Mouse (Mus musculus): ENCODE measurements around the gene Cyp26b1. TPM values are rescaled to one million over a fixed set of nuclear protein-coding genes. Genes with fewer than 3 reads are reported as not detected.
A peak's percentile ranks its signal among the peaks of the same experiment; 100 is the strongest.

Gene Cyp26b1
- polyA plus RNA-seq, 1 experiment from 2014 or later: 6.9 TPM

DNA sequence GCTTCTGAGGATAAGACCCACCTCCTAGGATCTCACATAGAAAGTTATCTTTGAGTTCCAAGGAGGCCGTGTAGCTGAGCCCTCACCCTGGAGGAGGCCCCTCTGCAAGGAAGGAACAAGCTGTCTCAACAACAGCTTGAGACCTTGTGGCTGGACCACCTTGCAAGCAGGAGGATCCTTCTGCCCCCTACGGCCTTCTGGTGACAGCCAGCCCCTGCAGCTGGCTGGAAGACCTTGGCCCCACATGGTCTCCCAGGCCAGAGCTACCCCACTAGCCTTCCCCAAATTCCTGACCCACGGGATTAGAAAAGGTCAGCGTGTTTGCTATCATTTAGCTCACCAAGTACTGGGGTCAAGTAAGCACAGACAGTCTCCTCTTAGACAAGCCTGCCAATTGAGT, 30.8 kb downstream of the Cyp26b1 start:
- Histone ChIP-seq H3K4me1 (ENCODE audit: control insufficient read depth, insufficient read depth, low read length) (no peaks in the 10 kb centered on the region), H3K27me3 (replicated peaks; ENCODE audit: control insufficient read depth, insufficient read depth, low read length) (no peaks in the 10 kb centered on the region), H3K4me2 (ENCODE audit: low read depth, low read length) (no peak overlapping the region), H3K9ac (ENCODE audit: low read depth, low read length) (no peak overlapping the region), H3K36me3 (ENCODE audit: control insufficient read depth, insufficient read depth, low read length) (no peaks in the 10 kb centered on the region), H3K4me3 (ENCODE audit: low read depth, low read length) (no peak overlapping the region), H3K27ac (replicated peaks; ENCODE audit: low read depth, low read length) (no peak overlapping the region), H3K9me3 (ENCODE audit: control insufficient read depth, low read length) (no peaks in the 10 kb centered on the region; the same call in 1 of the 2 replicates)
- no peak for DNase-seq (ENCODE audit: low spot score)
- WGBS: 36% methylated on average over 4 of the region's 4 CpGs
- no peak for ATAC-seq (ENCODE audit: low read depth)

DNA sequence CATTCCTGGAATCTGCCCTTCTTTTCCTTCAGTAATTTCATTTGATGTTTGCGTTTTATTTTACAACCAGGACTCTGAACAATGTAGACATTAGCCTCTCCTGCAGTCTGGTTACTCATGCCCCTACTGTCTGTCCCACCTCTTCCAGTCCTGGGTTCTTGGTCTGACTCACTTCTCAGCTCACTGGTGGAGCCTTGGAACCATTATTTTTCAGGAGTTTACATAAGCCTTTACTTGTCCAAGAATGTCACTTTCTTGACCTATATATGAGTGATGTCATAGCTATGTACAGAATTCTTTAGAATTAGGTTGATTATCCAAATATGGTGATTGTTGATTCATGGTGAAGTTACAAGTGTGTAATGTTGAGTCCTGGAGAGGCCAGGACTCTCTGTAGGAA, 32.5 kb downstream of the Cyp26b1 start:
- Histone ChIP-seq H3K27ac (replicated peaks; ENCODE audit: low read depth, low read length) (no peak overlapping the region), H3K9ac (ENCODE audit: low read depth, low read length) (no peak overlapping the region), H3K4me2 (ENCODE audit: low read depth, low read length) (no peak overlapping the region), H3K4me1 (ENCODE audit: control insufficient read depth, insufficient read depth, low read length) (no peaks in the 10 kb centered on the region), H3K36me3 (ENCODE audit: control insufficient read depth, insufficient read depth, low read length) (no peaks in the 10 kb centered on the region), H3K27me3 (replicated peaks; ENCODE audit: control insufficient read depth, insufficient read depth, low read length) (no peaks in the 10 kb centered on the region), H3K4me3 (ENCODE audit: low read depth, low read length) (no peak overlapping the region), H3K9me3 (ENCODE audit: control insufficient read depth, low read length) (no peaks in the 10 kb centered on the region; the same call in 1 of the 2 replicates)
- no peak for ATAC-seq (ENCODE audit: low read depth)
- DNase-seq (ENCODE audit: low spot score): no peak
- 64% methylated on average over 1 of the region's 1 CpGs for WGBS

DNA sequence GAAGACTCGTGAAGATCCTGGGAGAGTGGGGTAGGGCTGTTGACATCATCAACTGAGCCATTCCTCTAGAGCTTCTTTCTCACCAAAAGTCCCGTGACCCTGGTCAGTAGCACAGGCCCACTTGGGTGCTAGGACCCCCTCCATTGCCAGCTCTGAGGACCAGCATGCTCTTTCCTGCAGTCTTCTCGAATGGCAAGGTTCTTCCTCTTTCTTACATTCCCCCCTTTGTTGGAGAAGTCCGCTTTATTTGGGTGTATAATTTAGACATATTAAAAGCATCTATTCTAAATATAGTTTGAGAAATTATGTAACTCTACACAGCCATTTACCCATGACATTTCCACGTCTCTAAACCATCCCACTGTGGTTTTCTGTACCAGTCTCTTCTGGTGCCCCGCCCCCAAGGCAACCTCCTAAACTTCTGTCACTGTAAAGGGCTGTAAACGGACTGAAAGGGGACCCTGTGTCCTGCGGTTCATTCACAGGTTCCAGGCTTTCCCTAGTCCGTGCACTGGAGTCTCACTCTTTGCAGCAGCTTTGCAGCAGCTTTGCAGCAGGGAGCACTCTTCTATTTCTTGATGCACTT, 43.8 kb downstream of the Cyp26b1 start:
- no peak for ATAC-seq (ENCODE audit: low read depth)
- Histone ChIP-seq H3K36me3 (ENCODE audit: control insufficient read depth, insufficient read depth, low read length) (no peaks in the 10 kb centered on the region), H3K27me3 (replicated peaks; ENCODE audit: control insufficient read depth, insufficient read depth, low read length) (no peaks in the 10 kb centered on the region), H3K4me2 (ENCODE audit: low read depth, low read length) (no peak overlapping the region), H3K9me3 (ENCODE audit: control insufficient read depth, low read length) (no peaks in the 10 kb centered on the region), H3K4me1 (ENCODE audit: control insufficient read depth, insufficient read depth, low read length) (no peaks in the 10 kb centered on the region; the same call in 1 of the 2 replicates), H3K27ac (replicated peaks; ENCODE audit: low read depth, low read length) (no peak overlapping the region), H3K4me3 (ENCODE audit: low read depth, low read length) (no peak overlapping the region), H3K9ac (ENCODE audit: low read depth, low read length) (no peak overlapping the region)
- WGBS: 61% methylated on average over 9 of the region's 9 CpGs
- DNase-seq (ENCODE audit: low spot score): no peak

DNA sequence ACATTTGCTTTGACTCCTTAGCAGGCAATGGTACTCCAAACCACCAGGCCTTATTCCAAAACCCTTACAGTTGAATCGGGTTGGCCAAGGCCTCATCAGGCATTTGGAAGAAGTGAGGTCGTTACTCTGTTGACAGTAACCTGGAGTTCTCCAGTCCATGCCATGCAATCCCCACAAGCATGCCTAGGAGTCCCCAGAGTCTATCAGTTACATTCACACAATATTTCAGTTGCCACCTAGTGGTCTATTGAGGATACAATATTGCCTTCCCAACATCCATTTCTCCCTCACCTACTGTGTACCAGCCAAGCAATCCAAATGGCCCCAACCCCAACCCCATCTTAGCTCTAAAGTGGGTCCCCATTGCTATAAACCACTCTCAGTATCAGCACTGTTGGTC, 48.3 kb downstream of the Cyp26b1 start:
- Histone ChIP-seq H3K27ac (replicated peaks; ENCODE audit: low read depth, low read length) (no peak overlapping the region), H3K9ac (ENCODE audit: low read depth, low read length) (no peak overlapping the region), H3K4me3 (ENCODE audit: low read depth, low read length) (no peak overlapping the region), H3K4me1 (ENCODE audit: control insufficient read depth, insufficient read depth, low read length) (no peaks in the 10 kb centered on the region; the same call in 1 of the 2 replicates), H3K36me3 (ENCODE audit: control insufficient read depth, insufficient read depth, low read length) (no peaks in the 10 kb centered on the region), H3K9me3 (ENCODE audit: control insufficient read depth, low read length) (no peaks in the 10 kb centered on the region), H3K4me2 (ENCODE audit: low read depth, low read length) (no peak overlapping the region), H3K27me3 (replicated peaks; ENCODE audit: control insufficient read depth, insufficient read depth, low read length) (no peaks in the 10 kb centered on the region)
- ATAC-seq (ENCODE audit: low read depth) (no peak), DNase-seq (ENCODE audit: low spot score) (no peak)
- 67% methylated on average over 2 of the region's 2 CpGs for WGBS

DNA sequence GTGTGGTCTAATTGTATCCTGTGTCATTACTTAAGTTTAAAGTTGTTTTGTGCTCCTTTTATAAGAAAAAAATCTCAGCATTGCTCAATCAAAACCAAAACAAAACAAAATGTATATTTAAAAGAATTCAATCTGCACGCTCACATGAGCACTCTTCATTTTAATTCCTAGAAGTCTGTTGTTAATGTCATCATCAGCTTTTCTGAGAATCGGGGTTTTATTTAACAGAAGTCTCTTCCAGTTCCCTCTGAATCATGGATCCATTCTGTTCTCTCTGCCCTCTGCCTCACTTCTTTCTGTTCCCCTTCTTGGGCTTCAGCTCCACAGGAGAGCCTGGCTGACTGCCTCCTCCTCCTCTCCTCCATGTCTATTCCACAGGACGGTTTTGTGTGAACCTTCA, 49.3 kb downstream of the Cyp26b1 start:
- 66% methylated on average over 3 of the region's 3 CpGs for WGBS
- Histone ChIP-seq H3K9ac (ENCODE audit: low read depth, low read length) (no peak overlapping the region), H3K27me3 (replicated peaks; ENCODE audit: control insufficient read depth, insufficient read depth, low read length) (no peaks in the 10 kb centered on the region), H3K36me3 (ENCODE audit: control insufficient read depth, insufficient read depth, low read length) (no peaks in the 10 kb centered on the region), H3K4me3 (ENCODE audit: low read depth, low read length) (no peak overlapping the region), H3K4me2 (ENCODE audit: low read depth, low read length) (no peak overlapping the region), H3K9me3 (ENCODE audit: control insufficient read depth, low read length) (no peaks in the 10 kb centered on the region), H3K27ac (replicated peaks; ENCODE audit: low read depth, low read length) (no peak overlapping the region), H3K4me1 (ENCODE audit: control insufficient read depth, insufficient read depth, low read length) (no peaks in the 10 kb centered on the region)
- ATAC-seq (ENCODE audit: low read depth) (no peak), DNase-seq (ENCODE audit: low spot score) (no peak)

DNA sequence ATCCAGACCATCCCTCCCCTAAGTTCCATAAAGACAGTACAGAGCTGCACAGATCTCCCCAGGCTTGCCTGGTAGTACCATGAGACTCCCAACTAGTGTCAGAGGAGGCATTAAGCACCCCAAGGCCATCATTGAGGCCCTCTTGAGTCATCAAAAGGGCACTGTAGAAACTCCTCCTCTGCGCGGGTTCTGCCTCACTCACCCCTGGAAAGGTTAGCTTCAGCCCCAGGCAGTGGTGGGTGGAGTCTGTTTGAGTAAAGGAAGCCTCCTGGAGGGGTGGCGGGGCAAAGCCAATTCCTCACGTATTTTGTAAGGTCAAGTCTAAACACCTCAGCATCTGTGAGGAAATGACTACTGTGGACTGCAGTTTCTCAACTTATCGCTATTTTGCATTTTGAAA, 50.2 kb downstream of the Cyp26b1 start:
- no peak overlapping the region for H3K27ac ChIP-seq (replicated peaks; ENCODE audit: low read depth, low read length)
- H3K9ac ChIP-seq (ENCODE audit: low read depth, low read length): no peak overlapping the region
- 16% methylated on average over 5 of the region's 5 CpGs for WGBS
- no peaks in the 10 kb centered on the region for H3K36me3 ChIP-seq (ENCODE audit: control insufficient read depth, insufficient read depth, low read length)
- no peaks in the 10 kb centered on the region for H3K27me3 ChIP-seq (replicated peaks; ENCODE audit: control insufficient read depth, insufficient read depth, low read length)
- no peak for DNase-seq (ENCODE audit: low spot score)
- H3K4me2 ChIP-seq (ENCODE audit: low read depth, low read length): no peak overlapping the region
- no peaks in the 10 kb centered on the region for H3K9me3 ChIP-seq (ENCODE audit: control insufficient read depth, low read length)
- no peak for ATAC-seq (ENCODE audit: low read depth)
- H3K4me3 ChIP-seq (ENCODE audit: low read depth, low read length): no peak overlapping the region
- no peaks in the 10 kb centered on the region for H3K4me1 ChIP-seq (ENCODE audit: control insufficient read depth, insufficient read depth, low read length)

DNA sequence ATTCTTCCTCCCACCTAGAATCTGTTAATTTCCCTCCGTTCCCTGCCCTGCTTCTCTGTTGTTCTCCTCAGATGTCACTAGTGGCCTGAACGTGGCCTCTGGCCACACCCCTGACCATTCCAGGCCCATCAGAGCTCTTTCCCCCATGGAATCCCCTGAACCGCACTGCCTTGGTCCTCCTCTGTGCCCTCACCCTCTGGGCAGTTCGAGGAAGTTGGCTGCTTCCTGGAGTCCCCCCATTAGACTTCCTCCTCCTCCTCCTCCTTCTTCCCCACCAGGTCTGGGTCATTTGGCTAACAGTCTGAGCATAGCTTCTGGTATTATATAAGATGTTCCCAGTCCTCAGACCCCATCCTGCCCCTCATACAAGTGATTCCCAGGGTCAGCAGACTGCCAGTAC, 53.8 kb downstream of the Cyp26b1 start:
- DNase-seq (ENCODE audit: low spot score) (no peak), ATAC-seq (ENCODE audit: low read depth) (no peak)
- Histone ChIP-seq H3K9ac (ENCODE audit: low read depth, low read length) (no peak overlapping the region), H3K4me3 (ENCODE audit: low read depth, low read length) (no peak overlapping the region), H3K36me3 (ENCODE audit: control insufficient read depth, insufficient read depth, low read length) (no peaks in the 10 kb centered on the region), H3K9me3 (ENCODE audit: control insufficient read depth, low read length) (no peaks in the 10 kb centered on the region), H3K4me2 (ENCODE audit: low read depth, low read length) (no peak overlapping the region), H3K27me3 (replicated peaks; ENCODE audit: control insufficient read depth, insufficient read depth, low read length) (no peaks in the 10 kb centered on the region), H3K27ac (replicated peaks; ENCODE audit: low read depth, low read length) (no peak overlapping the region), H3K4me1 (ENCODE audit: control insufficient read depth, insufficient read depth, low read length) (no peaks in the 10 kb centered on the region)
- WGBS: 50% methylated on average over 4 of the region's 4 CpGs

DNA sequence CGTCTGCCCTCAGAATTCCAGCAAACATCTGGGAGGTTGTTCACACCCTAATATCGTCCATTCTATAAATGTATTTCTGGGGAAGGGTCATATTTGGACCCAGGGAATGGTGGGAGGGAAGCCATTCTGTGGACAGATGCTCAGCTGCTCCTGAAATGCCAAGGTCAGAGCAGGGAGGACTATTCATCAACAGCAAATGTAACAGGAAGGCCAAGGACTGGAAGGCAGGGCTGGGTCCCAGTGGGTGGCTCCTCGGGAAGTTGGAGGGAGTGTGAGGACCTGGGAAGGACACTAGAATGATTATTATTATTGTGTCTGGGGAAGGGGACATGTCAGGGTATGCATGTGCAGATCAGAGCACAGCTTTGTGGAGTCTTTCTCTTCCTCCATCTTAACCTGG, 55.0 kb downstream of the Cyp26b1 start:
- Histone ChIP-seq H3K9me3 (ENCODE audit: control insufficient read depth, low read length) (no peaks in the 10 kb centered on the region), H3K4me2 (ENCODE audit: low read depth, low read length) (no peak overlapping the region), H3K27ac (replicated peaks; ENCODE audit: low read depth, low read length) (no peak overlapping the region), H3K9ac (ENCODE audit: low read depth, low read length) (no peak overlapping the region), H3K4me1 (ENCODE audit: control insufficient read depth, insufficient read depth, low read length) (no peaks in the 10 kb centered on the region), H3K4me3 (ENCODE audit: low read depth, low read length) (no peak overlapping the region), H3K27me3 (replicated peaks; ENCODE audit: control insufficient read depth, insufficient read depth, low read length) (no peaks in the 10 kb centered on the region), H3K36me3 (ENCODE audit: control insufficient read depth, insufficient read depth, low read length) (no peaks in the 10 kb centered on the region)
- ATAC-seq (ENCODE audit: low read depth) (no peak), DNase-seq (ENCODE audit: low spot score) (no peak)
- WGBS: 86% methylated on average over 3 of the region's 3 CpGs

DNA sequence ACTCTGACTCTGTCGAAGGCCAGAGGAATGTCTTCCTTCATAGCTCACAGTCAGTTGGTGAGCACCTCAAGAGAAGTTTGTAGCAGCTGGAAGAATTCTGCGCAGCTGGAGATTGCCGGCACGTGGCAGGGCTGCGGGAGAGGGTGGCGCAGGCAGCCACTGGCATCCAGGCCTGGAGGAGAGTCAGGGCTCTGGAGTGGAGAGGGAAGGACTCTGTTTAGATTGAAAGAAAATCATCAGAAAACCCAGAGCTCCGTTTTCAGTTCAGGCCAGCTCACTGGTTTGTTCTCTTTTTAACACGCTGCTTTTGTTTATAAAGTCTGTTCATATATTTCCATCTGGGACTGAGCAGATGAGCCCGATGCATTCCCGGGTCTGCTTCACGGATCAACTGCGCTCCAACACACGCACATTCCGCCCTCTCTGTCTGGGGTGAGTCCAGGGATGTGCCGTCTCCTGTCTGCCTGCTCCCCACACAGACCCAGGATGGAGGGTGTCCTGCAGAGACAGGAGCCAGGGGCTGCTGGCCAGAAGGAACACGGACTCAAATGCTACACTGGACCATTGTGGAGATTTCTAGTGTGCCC, 56.0 kb downstream of the Cyp26b1 start:
- Histone ChIP-seq H3K9me3 (ENCODE audit: control insufficient read depth, low read length) (no peaks in the 10 kb centered on the region), H3K36me3 (ENCODE audit: control insufficient read depth, insufficient read depth, low read length) (no peaks in the 10 kb centered on the region), H3K27ac (replicated peaks; ENCODE audit: low read depth, low read length) (no peak overlapping the region), H3K27me3 (replicated peaks; ENCODE audit: control insufficient read depth, insufficient read depth, low read length) (no peaks in the 10 kb centered on the region), H3K9ac (ENCODE audit: low read depth, low read length) (no peak overlapping the region), H3K4me1 (ENCODE audit: control insufficient read depth, insufficient read depth, low read length) (no peaks in the 10 kb centered on the region), H3K4me2 (ENCODE audit: low read depth, low read length) (no peak overlapping the region), H3K4me3 (ENCODE audit: low read depth, low read length) (no peak overlapping the region)
- DNase-seq (ENCODE audit: low spot score): peak; percentile 44
- peak; percentile 47; the same call in 1 of the 2 replicates for ATAC-seq (ENCODE audit: low read depth)
- 46% methylated on average over 16 of the region's 16 CpGs for WGBS

Measured in embryonic facial prominence, embryonic 14.5 days (tissue).